Mouse (Mus musculus) subcutaneous adipose tissue, adult 2 months (tissue): ENCODE results near the gene Tnfaip2. TPM values are rescaled to one million over a fixed set of nuclear protein-coding genes. Genes with fewer than 3 reads are reported as not detected.

Source experiments
- polyA plus RNA-seq: library from polyadenylated mRNA; depleted of rRNA; stranded (reverse); fragments of >200 nt; gene quantifications from 2 replicates; pipeline ENCODE4 v1.2.3, GENCODE M21; 2012; ENCODE audit warnings: low replicate concordance; rRNA removed

Gene Tnfaip2
- polyA plus RNA-seq, result 24.4 and 27.3 TPM in 2 replicates

GRCm38 (mm10) chr12:111442309-111443010 is at the start of gene Tnfaip2:
TSS of gene Tnfaip2 (plus strand) at chr12:111442469.

GRCm38 (mm10) chr12:111406622-111407021 is 35.6 kb upstream of the Tnfaip2 start, which contains the start of gene Lbhd2:
TSS of gene Lbhd2 (plus strand) at chr12:111406809.

GRCm38 (mm10) chr12:111416921-111417779 is 25.1 kb upstream of the Tnfaip2 start, which contains the start of gene Exoc3l4:
TSS of gene Exoc3l4 (plus strand) at chr12:111417017.

GRCm38 (mm10) chr12:111485652-111486306 is 43.5 kb downstream of the Tnfaip2 start, which contains the start of gene Gm266:
TSS of gene Gm266 (minus strand) at chr12:111485823.

Other genes with a start within 250 kb of the Tnfaip2 start
- gene Amn, start 171.4 kb upstream of the Tnfaip2 start, polyA plus RNA-seq, result 0.10 and 0.26 TPM in 2 replicates
- gene Cdc42bpb, start 64.8 kb upstream of the Tnfaip2 start, polyA plus RNA-seq, result 233 and 235 TPM in 2 replicates
- gene Lbhd2, start 35.7 kb upstream of the Tnfaip2 start, polyA plus RNA-seq, result 0.78 TPM in 1 of 2 replicates, not detected in the other
- gene Exoc3l4, start 25.5 kb upstream of the Tnfaip2 start, polyA plus RNA-seq, result 13.8 and 20.9 TPM in 2 replicates
- gene Gm266, start 43.4 kb downstream of the Tnfaip2 start, polyA plus RNA-seq, result 0.80 and 8.4 TPM in 2 replicates
- gene Eif5, start 95.5 kb downstream of the Tnfaip2 start, polyA plus RNA-seq, result 58.2 and 98.2 TPM in 2 replicates
- gene Mark3, start 132.1 kb downstream of the Tnfaip2 start, polyA plus RNA-seq, result 31.0 and 40.9 TPM in 2 replicates
- 198 and 1,175 TPM in 2 replicates for gene Ckb, start 229.9 kb downstream of the Tnfaip2 start, polyA plus RNA-seq
- gene Trmt61a, start 235.6 kb downstream of the Tnfaip2 start, polyA plus RNA-seq, result 32.3 and 59.8 TPM in 2 replicates